Mouse (Mus musculus) adrenal gland, adult 2 months (tissue): Measurements from ENCODE around the gene Dtx4. TPM values are rescaled to one million over a fixed set of nuclear protein-coding genes. Genes with fewer than 3 reads are reported as not detected.

ENCODE experiments used
- DNase-seq: peaks from one replicate; pipeline ENCODE4 v3.0.0; 2021
- polyA plus RNA-seq: library from polyadenylated mRNA; depleted of rRNA; stranded (reverse); fragments of >200 nt; gene quantifications from 2 replicates; pipeline ENCODE4 v1.2.3, GENCODE M21; 2012; rRNA removed
- total RNA-seq, 2 experiments: library from RNA; stranded (reverse); gene quantifications; 2 replicates each; pipeline ENCODE4 v1.2.3; 2021

The Dtx4 gene
- total and polyA plus RNA-seq, 3 experiments = 10.8 to 24.2 (median 16.7) TPM

DNA sequence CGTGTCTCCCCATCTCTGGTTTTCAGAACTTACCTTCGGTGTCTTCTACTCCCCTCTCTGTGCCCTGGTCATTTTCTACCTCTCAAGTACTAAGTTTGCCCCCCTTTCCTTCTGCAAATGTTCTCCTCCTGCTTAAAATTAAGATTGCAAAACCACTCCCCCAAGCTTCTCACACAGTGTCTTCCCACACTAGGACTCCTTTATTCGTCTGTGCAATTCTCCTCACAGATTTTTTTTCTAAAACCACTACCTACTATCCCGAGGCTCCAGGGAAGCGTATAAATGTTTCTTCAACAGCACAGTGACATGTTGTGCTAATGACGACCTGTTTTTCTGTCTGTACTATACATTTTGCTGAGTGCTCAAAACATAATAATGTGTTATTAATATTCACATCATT, 80.7 kb downstream of the Dtx4 start:
- DNase-seq = no peak

DNA sequence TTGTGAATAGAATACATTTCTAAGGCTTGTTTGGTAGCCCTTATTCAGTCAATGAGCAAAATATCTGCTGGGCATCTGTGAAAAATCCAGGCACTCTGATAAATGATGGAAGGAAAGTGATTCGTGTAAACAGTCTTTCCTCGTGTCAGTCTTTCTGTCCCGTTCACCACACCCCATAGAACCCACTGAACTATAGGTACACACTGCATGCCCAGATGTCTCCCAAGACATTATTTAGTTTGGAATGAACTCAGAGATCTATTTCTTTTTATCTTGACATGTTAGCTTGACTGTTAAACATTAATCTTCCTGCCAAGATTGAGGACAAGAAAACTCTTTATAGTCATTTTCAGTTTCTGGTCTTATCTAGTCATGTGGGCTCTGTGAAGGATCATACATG, 82.9 kb downstream of the Dtx4 start:
- DNase-seq = no peak

DNA sequence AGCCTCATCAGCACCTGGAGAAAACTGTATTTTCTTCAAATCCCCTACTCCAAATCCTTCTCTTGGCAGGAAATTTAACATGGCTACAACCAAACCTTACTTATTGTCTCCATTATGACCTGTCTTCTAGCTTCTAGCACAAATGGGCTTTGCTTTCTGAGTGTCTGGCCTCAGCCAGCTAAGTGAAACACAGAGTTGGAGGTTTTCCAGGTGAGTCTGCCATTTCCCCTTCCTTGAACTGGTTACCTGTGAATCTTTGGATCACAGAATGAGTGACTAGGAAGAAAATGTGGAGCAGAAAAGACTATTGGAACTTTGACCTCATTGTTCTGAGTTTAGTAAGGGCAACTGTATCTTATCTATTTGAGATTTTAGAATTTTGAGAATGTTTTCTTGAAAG, 83.9 kb downstream of the Dtx4 start, which contains the start of gene Olfr1441:
Gene Olfr1441 (plus strand): TSS at position 73 of the 400 bp plus-strand sequence.
- no peak for DNase-seq

Other genes starting within 250 kb of the Dtx4 start
- gene Olfr235, start 240.4 kb downstream of the Dtx4 start, total RNA-seq = not detected
- not detected in 2 replicates for gene Olfr235, start 240.4 kb downstream of the Dtx4 start, polyA plus RNA-seq
- gene Olfr1434, start 221.6 kb downstream of the Dtx4 start, total RNA-seq = not detected
- not detected in 2 replicates for gene Olfr1434, start 221.6 kb downstream of the Dtx4 start, polyA plus RNA-seq
- not detected for gene Olfr1436, start 202.3 kb downstream of the Dtx4 start, total RNA-seq
- not detected in 2 replicates for gene Olfr1436, start 202.3 kb downstream of the Dtx4 start, polyA plus RNA-seq
- not detected for gene Olfr1437, start 176.4 kb downstream of the Dtx4 start, total RNA-seq
- gene Olfr1437, start 176.4 kb downstream of the Dtx4 start, polyA plus RNA-seq = not detected in 2 replicates
- not detected for gene Olfr1438-ps1, start 165.5 kb downstream of the Dtx4 start, total RNA-seq
- gene Olfr1438-ps1, start 165.5 kb downstream of the Dtx4 start, polyA plus RNA-seq = not detected in 2 replicates
- gene Olfr1440, start 114.2 kb downstream of the Dtx4 start, total RNA-seq = not detected
- gene Olfr1440, start 114.2 kb downstream of the Dtx4 start, polyA plus RNA-seq = not detected in 2 replicates
- not detected for gene Olfr1441, start 84.0 kb downstream of the Dtx4 start, total RNA-seq
- not detected in 2 replicates for gene Olfr1441, start 84.0 kb downstream of the Dtx4 start, polyA plus RNA-seq
- gene Pfpl, start 73.5 kb downstream of the Dtx4 start, total RNA-seq = not detected
- not detected in 2 replicates for gene Pfpl, start 73.5 kb downstream of the Dtx4 start, polyA plus RNA-seq
- gene Mpeg1, start 40.7 kb downstream of the Dtx4 start, total RNA-seq = 10 to 100 TPM; 28.3 to 31.6 TPM
- gene Mpeg1, start 40.7 kb downstream of the Dtx4 start, polyA plus RNA-seq = 3.1 and 4.1 TPM in 2 replicates
- gene Fam111a, start 44.3 kb upstream of the Dtx4 start, total RNA-seq = 1 to 10 TPM; 3.8 to 4.4 TPM
- gene Fam111a, start 44.3 kb upstream of the Dtx4 start, polyA plus RNA-seq = 0.09 and 0.18 TPM in 2 replicates
- under 1 TPM; 0.17 to 0.40 TPM for gene Gm4952, start 98.5 kb upstream of the Dtx4 start, total RNA-seq
- not detected in 2 replicates for gene Gm4952, start 98.5 kb upstream of the Dtx4 start, polyA plus RNA-seq
- under 1 TPM in 1 of 2 experiments, not detected in 1; 0.86 TPM for gene Glyat, start 131.9 kb upstream of the Dtx4 start, total RNA-seq
- not detected in 2 replicates for gene Glyat, start 131.9 kb upstream of the Dtx4 start, polyA plus RNA-seq
- gene Olfr1442, start 169.0 kb upstream of the Dtx4 start, total RNA-seq = not detected
- not detected in 2 replicates for gene Olfr1442, start 169.0 kb upstream of the Dtx4 start, polyA plus RNA-seq
- gene Olfr1443, start 176.7 kb upstream of the Dtx4 start, total RNA-seq = not detected
- not detected in 2 replicates for gene Olfr1443, start 176.7 kb upstream of the Dtx4 start, polyA plus RNA-seq
- gene Keg1, start 194.3 kb upstream of the Dtx4 start, total RNA-seq = under 1 TPM; 0.23 to 0.45 TPM
- not detected in 2 replicates for gene Keg1, start 194.3 kb upstream of the Dtx4 start, polyA plus RNA-seq